Mouse (Mus musculus) stomach, embryonic 16.5 days (tissue): Measurements from ENCODE around the gene Mog. TPM values are rescaled to one million over a fixed set of nuclear protein-coding genes. Genes with fewer than 3 reads are reported as not detected.
A peak's percentile ranks its signal among the peaks of the same experiment; 100 is the strongest.

Experiments
- ATAC-seq: fragments of 200-750 bp; cut with Nextera tagmentation; 2 replicates; pipeline ENCODE4 v1.8.0; 2017; ENCODE audit warnings: moderate number of reproducible peaks, moderate TSS enrichment; ENCODE audit not compliant: insufficient read depth, low FRiP score
- H3K27ac ChIP-seq: fragments of 300-500 bp; sonication (generic); 2 replicates; pipeline ENCODE4 v1.5.1; 2014; ENCODE audit warnings: low read length
- H3K27me3 ChIP-seq: fragments of 300-500 bp; sonication (generic); 2 replicates; pipeline ENCODE4 v1.6.1; 2014; ENCODE audit warnings: low read length, control low read depth, mixed read lengths; ENCODE audit not compliant: control insufficient read depth, insufficient read depth
- H3K36me3 ChIP-seq: fragments of 300-500 bp; sonication (generic); 2 replicates; pipeline ENCODE4 v1.6.1; 2014; ENCODE audit warnings: low read length; ENCODE audit not compliant: control insufficient read depth, insufficient read depth
- H3K4me1 ChIP-seq: fragments of 300-500 bp; sonication (generic); 2 replicates; pipeline ENCODE4 v1.6.1; 2014; ENCODE audit warnings: low read length, control low read depth, mixed read lengths; ENCODE audit not compliant: control insufficient read depth, insufficient read depth
- H3K4me2 ChIP-seq: fragments of 300-500 bp; sonication (generic); 2 replicates; pipeline ENCODE4 v1.6.1; 2014; ENCODE audit warnings: low read depth, low read length, mixed read lengths
- H3K4me3 ChIP-seq: fragments of 300-500 bp; sonication (generic); replicated peaks from 2 replicates; pipeline ENCODE4 v1.5.1; 2014; ENCODE audit warnings: mild to moderate bottlenecking, low read length
- H3K9ac ChIP-seq: fragments of 300-500 bp; sonication (generic); 2 replicates; pipeline ENCODE4 v1.6.1; 2014; ENCODE audit warnings: low read length
- H3K9me3 ChIP-seq: fragments of 300-500 bp; sonication (generic); replicated peaks from 2 replicates; pipeline ENCODE4 v1.6.1; 2016; ENCODE audit warnings: low read length, control low read depth; ENCODE audit not compliant: control insufficient read depth
- WGBS: fragments of 180-500 bp; shearing (Covaris S2); extraction: QIAGEN DNeasy Blood & Tissue Kit; methylation state at CpG from one replicate; pipeline ENCODE4 v1.1.7; 2014; 5-methylcytosine and 5-hydroxymethylcytosine counted together
- polyA plus RNA-seq: library from polyadenylated mRNA; unstranded; fragments of >200 nt; fragmentation: Nextera tagmentation; extraction: Ambion mirVana; gene quantifications from 2 replicates; pipeline ENCODE4 v1.2.1, GENCODE M21; 2015

The Mog gene
- polyA plus RNA-seq, 1 experiment from 2014 or later: not detected

GRCm38 (mm10) chr17:37062101-37062641 lies 39.0 kb upstream of the Mog start:
- WGBS: 78% methylated on average over 10 of the region's 10 CpGs
- H3K4me3 ChIP-seq: no peak overlapping the region
- H3K27ac ChIP-seq: no peak overlapping the region
- no peaks in the 10 kb centered on the region for H3K9me3 ChIP-seq
- no peak overlapping the region for H3K4me2 ChIP-seq
- H3K36me3 ChIP-seq: no peaks in the 10 kb centered on the region; the same call in 1 of the 2 replicates
- no peaks in the 10 kb centered on the region for H3K4me1 ChIP-seq
- ATAC-seq: peak; percentile 37; the same call in 1 of the 2 replicates
- no peaks in the 10 kb centered on the region for H3K27me3 ChIP-seq
- no peak overlapping the region for H3K9ac ChIP-seq

- Histone ChIP-seq H3K9ac (no peak overlapping the region), H3K4me2 (no peak overlapping the region), H3K4me1 (no peaks in the 10 kb centered on the region), H3K27me3 (no peaks in the 10 kb centered on the region), H3K9me3 (no peaks in the 10 kb centered on the region), H3K36me3 (no peaks in the 10 kb centered on the region), H3K4me3 (no peak overlapping the region), H3K27ac (no peak overlapping the region)
- ATAC-seq: no peak
- 85% methylated on average over 3 of the region's 3 CpGs for WGBS
These were observed 38.2 kb upstream of the Mog start for GRCm38 (mm10) chr17:37061435-37061834.

GRCm38 (mm10) chr17:37056957-37057356 lies 33.8 kb upstream of the Mog start:
- H3K27me3 ChIP-seq: no peaks in the 10 kb centered on the region
- ATAC-seq: no peak
- WGBS: 86% methylated on average over 6 of the region's 6 CpGs
- H3K9ac ChIP-seq: no peak overlapping the region
- H3K4me3 ChIP-seq: no peak overlapping the region
- no peaks in the 10 kb centered on the region for H3K9me3 ChIP-seq
- H3K4me2 ChIP-seq: no peak overlapping the region
- no peaks in the 10 kb centered on the region for H3K36me3 ChIP-seq
- H3K27ac ChIP-seq: no peak overlapping the region
- H3K4me1 ChIP-seq: no peaks in the 10 kb centered on the region

- ATAC-seq: no peak
- no peak overlapping the region for H3K4me3 ChIP-seq
- H3K9me3 ChIP-seq: no peaks in the 10 kb centered on the region
- no peaks in the 10 kb centered on the region for H3K36me3 ChIP-seq
- no peaks in the 10 kb centered on the region for H3K27me3 ChIP-seq
- peaks cover 35% of the 10 kb centered on the region for H3K4me1 ChIP-seq
- WGBS: 57% methylated on average over 4 of the region's 4 CpGs
- 0 out of 2 replicates have a peak overlapping the region, but pooled peaks have one; percentile 87 for H3K4me2 ChIP-seq
- H3K27ac ChIP-seq: no peak overlapping the region
- H3K9ac ChIP-seq: no peak overlapping the region
These were observed 28.5 kb upstream of the Mog start for GRCm38 (mm10) chr17:37051745-37052144.

- 8% methylated on average over 27 of the region's 27 CpGs for WGBS
- Histone ChIP-seq H3K4me2 (peak overlapping the region; percentile 87), H3K4me3 (peak overlapping the region; percentile 62), H3K27ac (no peak overlapping the region), H3K4me1 (peaks cover 36% of the 10 kb centered on the region), H3K9ac (peak overlapping the region; percentile 76), H3K9me3 (no peaks in the 10 kb centered on the region), H3K27me3 (no peaks in the 10 kb centered on the region), H3K36me3 (no peaks in the 10 kb centered on the region)
- ATAC-seq: peak; percentile 4; the same call in 1 of the 2 replicates
These were observed 27.7 kb upstream of the Mog start for GRCm38 (mm10) chr17:37050876-37051275.

- H3K4me1 ChIP-seq: peaks cover 36% of the 10 kb centered on the region
- WGBS: under 1% methylated on average over 22 of the region's 22 CpGs
- no peaks in the 10 kb centered on the region for H3K36me3 ChIP-seq
- peak overlapping the region; percentile 76 for H3K9ac ChIP-seq
- peak overlapping the region; percentile 62 for H3K4me3 ChIP-seq
- ATAC-seq: peak; percentile 47
- H3K27me3 ChIP-seq: no peaks in the 10 kb centered on the region
- no peaks in the 10 kb centered on the region for H3K9me3 ChIP-seq
- peak overlapping the region; percentile 27; the same call in 1 of the 2 replicates for H3K27ac ChIP-seq
- H3K4me2 ChIP-seq: peak overlapping the region; percentile 87
These were observed 27.2 kb upstream of the Mog start for GRCm38 (mm10) chr17:37050399-37050798.

- Histone ChIP-seq H3K9ac (peak overlapping the region; percentile 76), H3K27ac (peak overlapping the region; percentile 27; the same call in 1 of the 2 replicates), H3K36me3 (no peaks in the 10 kb centered on the region), H3K4me1 (peaks cover 36% of the 10 kb centered on the region), H3K27me3 (no peaks in the 10 kb centered on the region), H3K9me3 (no peaks in the 10 kb centered on the region), H3K4me3 (peak overlapping the region; percentile 62), H3K4me2 (peak overlapping the region; percentile 87)
- 8% methylated on average over 39 of the region's 39 CpGs for WGBS
- no peak for ATAC-seq
These were observed 26.5 kb upstream of the Mog start for GRCm38 (mm10) chr17:37049570-37050310.

- H3K4me1 ChIP-seq: peaks cover 36% of the 10 kb centered on the region
- ATAC-seq: no peak
- WGBS: 69% methylated on average over 7 of the region's 7 CpGs
- no peak overlapping the region for H3K27ac ChIP-seq
- no peak overlapping the region for H3K4me2 ChIP-seq
- H3K27me3 ChIP-seq: no peaks in the 10 kb centered on the region
- H3K36me3 ChIP-seq: no peaks in the 10 kb centered on the region
- no peak overlapping the region; the same call in 1 of the 2 replicates for H3K9ac ChIP-seq
- H3K9me3 ChIP-seq: no peaks in the 10 kb centered on the region
- no peak overlapping the region for H3K4me3 ChIP-seq
These were observed 25.2 kb upstream of the Mog start for GRCm38 (mm10) chr17:37048383-37048782.

- Histone ChIP-seq H3K4me1 (peaks cover 36% of the 10 kb centered on the region), H3K4me2 (no peak overlapping the region), H3K4me3 (no peak overlapping the region), H3K9me3 (no peaks in the 10 kb centered on the region), H3K9ac (no peak overlapping the region), H3K36me3 (no peaks in the 10 kb centered on the region), H3K27me3 (no peaks in the 10 kb centered on the region), H3K27ac (no peak overlapping the region)
- ATAC-seq: no peak
- whole genome bisulfite sequencing: 33% methylated on average over 3 of the region's 3 CpGs
These were observed 24.8 kb upstream of the Mog start for GRCm38 (mm10) chr17:37047981-37048380.
